Mouse (Mus musculus) brown adipose tissue, adult 24 weeks (tissue): ENCODE results near the gene Gm17387. TPM values are rescaled to one million over a fixed set of nuclear protein-coding genes. Genes with fewer than 3 reads are reported as not detected.
"Not testable (repeated sequence)": the region's sequence is repeated elsewhere in the genome, so short reads cannot be mapped to it uniquely, and the experiment has no call there.

ENCODE experiments used
- H3K27ac ChIP-seq: fragments of 200-500 bp; replicated peaks from 2 replicates; pipeline ENCODE4 v1.5.1; 2012; ENCODE audit warnings: low read depth, mild to moderate bottlenecking, low read length
- H3K4me1 ChIP-seq: fragments of 200-500 bp; 2 replicates; pipeline ENCODE4 v1.6.1; 2012; ENCODE audit warnings: low read length, mixed read lengths; ENCODE audit not compliant: control insufficient read depth, insufficient read depth, insufficient read length
- H3K4me3 ChIP-seq: fragments of 200-500 bp; 2 replicates; pipeline ENCODE4 v1.5.1; 2012; ENCODE audit warnings: low read depth, mild to moderate bottlenecking, low read length, moderate library complexity; ENCODE audit not compliant: insufficient read depth
- polyA plus RNA-seq: library from polyadenylated mRNA; stranded (reverse); fragments of >200 nt; gene quantifications from 2 replicates; pipeline ENCODE4 v1.2.4, GENCODE M21; 2012; ENCODE audit not compliant: missing spikeins, insufficient read depth, insufficient read length

The Gm17387 gene
- polyA plus RNA-seq, 1 experiment = not detected

- H3K4me3 ChIP-seq = no peak overlapping the region
Measured at GRCm38 (mm10) chr7:141008312-141008761, 20.6 kb upstream of the Gm17387 start.

GRCm38 (mm10) chr7:141008938-141009660 is 19.8 kb upstream of the Gm17387 start:
- Histone ChIP-seq H3K4me1 (no peaks in the 10 kb centered on the region), H3K4me3 (peak overlapping the region; percentile 89), H3K27ac (peak overlapping the region; percentile 98)

More at GRCm38 (mm10) chr7:141008312-141008761, 20.6 kb upstream of the Gm17387 start:
- Histone ChIP-seq H3K4me1 (no peaks in the 10 kb centered on the region), H3K27ac (0 out of 2 replicates have a peak overlapping the region, but pooled peaks have one; percentile 23)

GRCm38 (mm10) chr7:141009665-141010064 is 19.3 kb upstream of the Gm17387 start:
- Histone ChIP-seq H3K27ac (peak overlapping the region; percentile 98), H3K4me1 (no peaks in the 10 kb centered on the region), H3K4me3 (peak overlapping the region; percentile 89)

- peak within 1 kb of the TSS; percentile 89 for H3K4me3 ChIP-seq
- H3K4me1 ChIP-seq = no peaks in the 10 kb centered on the region
- peak within 1 kb of the TSS; percentile 98 for H3K27ac ChIP-seq
Measured at GRCm38 (mm10) chr7:141010593-141010992, 18.3 kb upstream of the Gm17387 start, which contains the start of gene Ifitm3. TSS of gene Ifitm3 (minus strand) at chr7:141010770.

- peak overlapping the region; percentile 88 for H3K27ac ChIP-seq
- no peaks in the 10 kb centered on the region for H3K4me1 ChIP-seq
- no peak overlapping the region for H3K4me3 ChIP-seq
Measured at GRCm38 (mm10) chr7:141011238-141011770, 17.6 kb upstream of the Gm17387 start.

- Histone ChIP-seq H3K4me3 (no peak overlapping the region), H3K4me1 (no peaks in the 10 kb centered on the region), H3K27ac (peak overlapping the region; percentile 47)
Measured at GRCm38 (mm10) chr7:141016707-141017697, 11.9 kb upstream of the Gm17387 start.

GRCm38 (mm10) chr7:141017824-141018223 is 11.1 kb upstream of the Gm17387 start, which contains the start of gene Ifitm6:
TSS of gene Ifitm6 (minus strand) at chr7:141017924.
- H3K27ac ChIP-seq = peak within 1 kb of the TSS; percentile 24; the same call in 1 of the 2 replicates
- H3K4me1 ChIP-seq, H3K4me3 ChIP-seq: not testable (repeated sequence)

GRCm38 (mm10) chr7:141019028-141019427 is 9.9 kb upstream of the Gm17387 start:
- H3K27ac ChIP-seq = no peak overlapping the region
- H3K4me1 ChIP-seq = no peaks in the 10 kb centered on the region
- no peak overlapping the region for H3K4me3 ChIP-seq

GRCm38 (mm10) chr7:141021489-141022449 is 7.2 kb upstream of the Gm17387 start:
- H3K4me3 ChIP-seq = no peak overlapping the region
- H3K4me1 ChIP-seq = peaks cover 2% of the 10 kb centered on the region; the same call in 1 of the 2 replicates

GRCm38 (mm10) chr7:141024865-141025838 is 3.8 kb upstream of the Gm17387 start:
- H3K4me1 ChIP-seq = peaks cover 2% of the 10 kb centered on the region; the same call in 1 of the 2 replicates
- H3K4me3 ChIP-seq = no peak overlapping the region
- H3K27ac ChIP-seq = peak overlapping the region; percentile 76

More at GRCm38 (mm10) chr7:141021489-141022449, 7.2 kb upstream of the Gm17387 start:
- H3K27ac ChIP-seq = no peak overlapping the region

- Histone ChIP-seq H3K4me3 (no peak overlapping the region), H3K27ac (peak overlapping the region; percentile 69), H3K4me1 (peaks cover 2% of the 10 kb centered on the region; the same call in 1 of the 2 replicates)
Measured at GRCm38 (mm10) chr7:141026097-141026739, 2.7 kb upstream of the Gm17387 start.

GRCm38 (mm10) chr7:141026740-141027098 is 2.2 kb upstream of the Gm17387 start:
- peaks cover 2% of the 10 kb centered on the region; the same call in 1 of the 2 replicates for H3K4me1 ChIP-seq
- H3K27ac ChIP-seq = peak overlapping the region; percentile 69

More at GRCm38 (mm10) chr7:141026740-141027098, 2.2 kb upstream of the Gm17387 start:
- H3K4me3 ChIP-seq = no peak overlapping the region
